Mouse (Mus musculus) midbrain, embryonic 11.5 days (tissue): ENCODE measurements around the gene Nudt7. TPM values are rescaled to one million over a fixed set of nuclear protein-coding genes. Genes with fewer than 3 reads are reported as not detected.

ENCODE experiments used
- ATAC-seq: fragments of 200-750 bp; cut with Nextera tagmentation; 2 replicates; pipeline ENCODE4 v1.8.0; 2017; ENCODE audit warnings: moderate TSS enrichment, moderate library complexity; ENCODE audit not compliant: low FRiP score
- DNase-seq: peaks from one replicate; pipeline ENCODE4 v3.0.0; 2015; ENCODE audit warnings: low spot score; ENCODE audit errors: missing footprints
- H3K27ac ChIP-seq: fragments of 300-500 bp; sonication (generic); 2 replicates; pipeline ENCODE4 v1.5.1; 2014; ENCODE audit warnings: low read depth, low read length
- H3K27me3 ChIP-seq: fragments of 300-500 bp; sonication (generic); 2 replicates; pipeline ENCODE4 v1.6.1; 2014; ENCODE audit warnings: mild to moderate bottlenecking, low read length, moderate library complexity, mixed read lengths; ENCODE audit not compliant: control insufficient read depth, insufficient read depth
- H3K36me3 ChIP-seq: fragments of 300-500 bp; sonication (generic); 2 replicates; pipeline ENCODE4 v1.6.1; 2014; ENCODE audit warnings: mild to moderate bottlenecking, low read length, moderate library complexity, mixed read lengths; ENCODE audit not compliant: control insufficient read depth, insufficient read depth
- H3K4me1 ChIP-seq: fragments of 300-500 bp; sonication (generic); 2 replicates; pipeline ENCODE4 v1.6.1; 2014; ENCODE audit warnings: low read length; ENCODE audit not compliant: control insufficient read depth, insufficient read depth
- H3K4me2 ChIP-seq: fragments of 300-500 bp; sonication (generic); 2 replicates; pipeline ENCODE4 v1.6.1; 2014; ENCODE audit warnings: mild to moderate bottlenecking, moderate library complexity
- H3K4me3 ChIP-seq: fragments of 300-500 bp; sonication (generic); 2 replicates; pipeline ENCODE4 v1.5.1; 2014; ENCODE audit warnings: low read depth, low read length
- H3K9ac ChIP-seq: fragments of 300-500 bp; sonication (generic); 2 replicates; pipeline ENCODE4 v1.6.1; 2014; ENCODE audit warnings: low read length
- H3K9me3 ChIP-seq: fragments of 300-500 bp; sonication (generic); 2 replicates; pipeline ENCODE4 v1.6.1; 2016; ENCODE audit warnings: low read length; ENCODE audit not compliant: control insufficient read depth
- WGBS: fragments of 180-500 bp; shearing (Covaris S2); extraction: QIAGEN DNeasy Blood & Tissue Kit; methylation state at CpG from one replicate; pipeline ENCODE4 v1.1.7; 2014; 5-methylcytosine and 5-hydroxymethylcytosine counted together
- polyA plus RNA-seq: library from polyadenylated mRNA; unstranded; fragments of >200 nt; fragmentation: Nextera tagmentation; extraction: Ambion mirVana; gene quantifications from 2 replicates; pipeline ENCODE4 v1.2.1, GENCODE M21; 2014

The Nudt7 gene
- polyA plus RNA-seq, 1 experiment from 2014 or later, result 9.8 TPM

- no peak overlapping the region for H3K27ac ChIP-seq
- no peak overlapping the region for H3K9ac ChIP-seq
- H3K4me1 ChIP-seq, result no peaks in the 10 kb centered on the region
- no peak overlapping the region for H3K4me2 ChIP-seq
- no peak for DNase-seq
- H3K4me3 ChIP-seq, result no peak overlapping the region
- H3K9me3 ChIP-seq, result no peaks in the 10 kb centered on the region
- no peaks in the 10 kb centered on the region for H3K27me3 ChIP-seq
- no peak for ATAC-seq
- no peaks in the 10 kb centered on the region for H3K36me3 ChIP-seq
- 73% methylated on average over 20 of the region's 20 CpGs for whole genome bisulfite sequencing
These were observed 23.8 kb upstream of the Nudt7 start for GRCm38 (mm10) chr8:114109365-114110140.

GRCm38 (mm10) chr8:114115076-114115475, 18.3 kb upstream of the Nudt7 start:
- Histone ChIP-seq H3K27ac (no peak overlapping the region), H3K27me3 (no peaks in the 10 kb centered on the region), H3K4me1 (peaks cover 15% of the 10 kb centered on the region), H3K36me3 (no peaks in the 10 kb centered on the region), H3K9me3 (no peaks in the 10 kb centered on the region), H3K9ac (no peak overlapping the region), H3K4me2 (no peak overlapping the region), H3K4me3 (no peak overlapping the region)
- WGBS, result 21% methylated on average over 1 of the region's 1 CpGs
- no peak for ATAC-seq
- DNase-seq, result no peak

GRCm38 (mm10) chr8:114116049-114116448, 17.3 kb upstream of the Nudt7 start:
- peak; percentile 69 for ATAC-seq
- peaks cover 15% of the 10 kb centered on the region for H3K4me1 ChIP-seq
- H3K9ac ChIP-seq, result no peak overlapping the region; the same call in 1 of the 2 replicates
- peak; percentile 91 for DNase-seq
- H3K9me3 ChIP-seq, result no peaks in the 10 kb centered on the region
- no peak overlapping the region for H3K4me3 ChIP-seq
- H3K4me2 ChIP-seq, result peak overlapping the region; percentile 5; the same call in 1 of the 2 replicates
- no peaks in the 10 kb centered on the region for H3K27me3 ChIP-seq
- peak overlapping the region; percentile 72 for H3K27ac ChIP-seq
- 3% methylated on average over 2 of the region's 2 CpGs for WGBS
- H3K36me3 ChIP-seq, result no peaks in the 10 kb centered on the region

GRCm38 (mm10) chr8:114117439-114117838, 15.9 kb upstream of the Nudt7 start:
- no peaks in the 10 kb centered on the region for H3K27me3 ChIP-seq
- ATAC-seq, result no peak
- no peaks in the 10 kb centered on the region for H3K36me3 ChIP-seq
- no peak for DNase-seq
- no peak overlapping the region for H3K4me2 ChIP-seq
- H3K4me3 ChIP-seq, result no peak overlapping the region
- peaks cover 15% of the 10 kb centered on the region for H3K4me1 ChIP-seq
- H3K9ac ChIP-seq, result no peak overlapping the region
- H3K9me3 ChIP-seq, result no peaks in the 10 kb centered on the region
- no peak overlapping the region for H3K27ac ChIP-seq

GRCm38 (mm10) chr8:114121781-114122180, 11.6 kb upstream of the Nudt7 start:
- 93% methylated on average over 1 of the region's 1 CpGs for WGBS
- ATAC-seq (no peak), DNase-seq (no peak)
- no peaks in the 10 kb centered on the region for H3K4me1 ChIP-seq
- H3K4me3 ChIP-seq, result no peak overlapping the region
- H3K36me3 ChIP-seq, result no peaks in the 10 kb centered on the region
- H3K9ac ChIP-seq, result no peak overlapping the region
- H3K9me3 ChIP-seq, result no peaks in the 10 kb centered on the region
- H3K27ac ChIP-seq, result no peak overlapping the region
- H3K27me3 ChIP-seq, result no peaks in the 10 kb centered on the region
- H3K4me2 ChIP-seq, result no peak overlapping the region

GRCm38 (mm10) chr8:114123611-114124010, 9.7 kb upstream of the Nudt7 start:
- 72% methylated on average over 3 of the region's 3 CpGs for WGBS
- DNase-seq (no peak), ATAC-seq (no peak)
- no peak overlapping the region for H3K4me3 ChIP-seq
- no peak overlapping the region for H3K27ac ChIP-seq
- H3K27me3 ChIP-seq, result no peaks in the 10 kb centered on the region
- no peaks in the 10 kb centered on the region for H3K4me1 ChIP-seq
- H3K36me3 ChIP-seq, result no peaks in the 10 kb centered on the region
- H3K4me2 ChIP-seq, result no peak overlapping the region
- no peaks in the 10 kb centered on the region for H3K9me3 ChIP-seq
- no peak overlapping the region for H3K9ac ChIP-seq

GRCm38 (mm10) chr8:114124084-114124750, 9.1 kb upstream of the Nudt7 start:
- Histone ChIP-seq H3K27ac (no peak overlapping the region), H3K4me2 (no peak overlapping the region), H3K4me1 (no peaks in the 10 kb centered on the region), H3K9me3 (no peaks in the 10 kb centered on the region), H3K4me3 (no peak overlapping the region), H3K27me3 (no peaks in the 10 kb centered on the region), H3K36me3 (no peaks in the 10 kb centered on the region), H3K9ac (no peak overlapping the region)
- no peak for ATAC-seq
- WGBS, result 78% methylated on average over 4 of the region's 4 CpGs
- DNase-seq, result no peak

GRCm38 (mm10) chr8:114130838-114131237, 2.5 kb upstream of the Nudt7 start:
- H3K27me3 ChIP-seq, result no peaks in the 10 kb centered on the region
- H3K9me3 ChIP-seq, result no peaks in the 10 kb centered on the region
- ATAC-seq (no peak), DNase-seq (no peak)
- no peak overlapping the region for H3K9ac ChIP-seq
- H3K4me3 ChIP-seq, result no peak overlapping the region
- no peak overlapping the region for H3K4me2 ChIP-seq
- H3K4me1 ChIP-seq, result peaks cover 4% of the 10 kb centered on the region; the same call in 1 of the 2 replicates
- no peak overlapping the region for H3K27ac ChIP-seq
- 87% methylated on average over 7 of the region's 7 CpGs for WGBS
- no peaks in the 10 kb centered on the region for H3K36me3 ChIP-seq

- H3K27ac ChIP-seq, result no peak overlapping the region
- no peaks in the 10 kb centered on the region for H3K36me3 ChIP-seq
- DNase-seq, result no peak
- no peak overlapping the region for H3K4me3 ChIP-seq
- no peak overlapping the region for H3K4me2 ChIP-seq
- peaks cover 4% of the 10 kb centered on the region; the same call in 1 of the 2 replicates for H3K4me1 ChIP-seq
- ATAC-seq, result no peak
- 91% methylated on average over 4 of the region's 4 CpGs for WGBS
- no peak overlapping the region for H3K9ac ChIP-seq
- no peaks in the 10 kb centered on the region for H3K9me3 ChIP-seq
- no peaks in the 10 kb centered on the region for H3K27me3 ChIP-seq
These were observed 1.9 kb upstream of the Nudt7 start for GRCm38 (mm10) chr8:114131421-114131820.
